Mouse (Mus musculus): ENCODE results near the gene Adgrv1.

- TF ChIP-seq CTCF (IDR thresholded peaks at IDR 0.05; ENCODE audit: borderline replicate concordance, insufficient read depth, low read length): no peak
- no peak for TF ChIP-seq POLR2A (IDR thresholded peaks at IDR 0.05; ENCODE audit: low read depth, low read length)
Observed at GRCm38 (mm10) chr13:81367681-81368376, 265.1 kb downstream of the Adgrv1 start.

Data from embryonic fibroblast, embryonic 13.5 days (primary cell).